Comparison of ENCODE assay signal across 19 mouse cellular contexts in the genomic region with DNA sequence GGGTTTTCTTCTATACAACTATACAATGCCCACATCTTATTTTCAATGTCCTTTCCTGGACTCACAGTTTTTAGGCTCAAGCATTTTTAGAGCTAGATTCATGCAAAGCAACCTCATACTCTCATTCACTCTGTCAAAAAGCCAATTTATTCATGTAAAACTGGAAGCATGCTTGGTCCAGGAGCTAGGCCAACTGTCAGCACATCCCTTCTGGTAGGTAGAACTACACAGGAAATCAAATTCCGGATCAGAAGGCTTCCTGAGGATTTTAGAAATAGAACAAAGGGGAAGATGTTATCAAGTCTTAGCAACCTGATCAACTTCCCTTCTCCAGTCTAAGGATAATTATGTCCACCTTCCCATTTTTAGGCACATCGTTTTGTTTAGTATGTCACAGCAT.
A peak's percentile ranks its signal among the peaks of the same experiment; 100 is the strongest.
DNase-seq lines count a peak whose midpoint lies in the region; ATAC-seq and TF ChIP-seq lines count a peak whose summit lies in the region.
"Had no signal": no experiment of that assay in that cellular context is flagged by ENCODE, and none has a peak within 500 bp of the region (broad histone marks: within the 10 kb centered on the region; RNA-seq: fewer than 3 reads in every experiment).

No protein-coding gene starts in this region.

- no peaks in the 10 kb centered on the region for H3K27me3 ChIP-seq in embryonic facial prominence, embryonic 14.5 days (replicated peaks; ENCODE audit: control insufficient read depth, insufficient read depth, low read length)
- no peaks in the 10 kb centered on the region for H3K27me3 ChIP-seq in embryonic facial prominence, embryonic 10.5 days (replicated peaks; ENCODE audit: low read depth, poor library complexity, severe bottlenecking)
- H3K27me3 ChIP-seq in kidney, postnatal 0 days (ENCODE audit: insufficient read depth, low read length), result no peaks in the 10 kb centered on the region
- H3K27me3 ChIP-seq: embryonic facial prominence, embryonic 15.5 days; forebrain, embryonic 12.5 days; limb, embryonic 12.5 days; neural tube, embryonic 15.5 days had no signal

- no peak for TF ChIP-seq CTCF in kidney, postnatal 0 days (IDR thresholded peaks at IDR 0.05; ENCODE audit: low read depth)

- no peaks in the 10 kb centered on the region for H3K9me3 ChIP-seq in embryonic facial prominence, embryonic 14.5 days (ENCODE audit: control insufficient read depth, low read length)
- no peaks in the 10 kb centered on the region for H3K9me3 ChIP-seq in embryonic facial prominence, embryonic 10.5 days
- H3K9me3 ChIP-seq in kidney, postnatal 0 days (replicated peaks; ENCODE audit: low read length), result no peaks in the 10 kb centered on the region
- H3K9me3 ChIP-seq: embryonic facial prominence, embryonic 15.5 days; forebrain, embryonic 12.5 days; limb, embryonic 12.5 days; midbrain, embryonic 10.5 days; neural tube, embryonic 15.5 days had no signal

- no peak overlapping the region for H3K9ac ChIP-seq in embryonic facial prominence, embryonic 14.5 days (ENCODE audit: low read depth, low read length)
- H3K9ac ChIP-seq in kidney, postnatal 0 days (ENCODE audit: low read depth, low read length), result no peak overlapping the region
- H3K9ac ChIP-seq: embryonic facial prominence, embryonic 15.5 days; forebrain, embryonic 12.5 days; limb, embryonic 12.5 days; liver, embryonic 14.5 days; neural tube, embryonic 15.5 days had no signal

- H3K27ac ChIP-seq in embryonic facial prominence, embryonic 14.5 days (replicated peaks; ENCODE audit: low read depth, low read length), result no peak overlapping the region
- H3K27ac ChIP-seq in embryonic facial prominence, embryonic 10.5 days (replicated peaks), result no peak overlapping the region
- no peak overlapping the region for H3K27ac ChIP-seq in kidney, postnatal 0 days
- H3K27ac ChIP-seq: embryonic facial prominence, embryonic 15.5 days; forebrain, embryonic 12.5 days; heart, adult 2 months; limb, embryonic 12.5 days; liver, embryonic 14.5 days; midbrain, embryonic 10.5 days; neural tube, embryonic 15.5 days had no signal

- no peaks in the 10 kb centered on the region for H3K36me3 ChIP-seq in embryonic facial prominence, embryonic 14.5 days (ENCODE audit: control insufficient read depth, insufficient read depth, low read length)
- H3K36me3 ChIP-seq in embryonic facial prominence, embryonic 10.5 days (replicated peaks), result no peaks in the 10 kb centered on the region
- no peaks in the 10 kb centered on the region for H3K36me3 ChIP-seq in kidney, postnatal 0 days (ENCODE audit: insufficient read depth, low read length)
- H3K36me3 ChIP-seq: embryonic facial prominence, embryonic 15.5 days; forebrain, embryonic 12.5 days; limb, embryonic 12.5 days; midbrain, embryonic 10.5 days; neural tube, embryonic 15.5 days had no signal

- DNase-seq in embryonic facial prominence, embryonic 14.5 days (ENCODE audit: low spot score), result peak; percentile 14
- DNase-seq in embryonic facial prominence, embryonic 10.5 days (ENCODE audit: low spot score), result no peak
- peak; percentile 45 for DNase-seq in kidney, postnatal 0 days (ENCODE audit: low spot score)
- no peak for DNase-seq in kidney, postnatal 4 days
- DNase-seq in brain, adult 2 months (ENCODE audit: low read depth, low spot score), result peak; percentile 93
- peak; percentile 83 for DNase-seq in cerebellum, postnatal 10 days
- no peak for DNase-seq in spleen, adult 12 weeks (ENCODE audit: low spot score)
- DNase-seq: heart, adult 2 months; heart, postnatal 14 days; retina, postnatal 1 day; spleen, adult 18-20 months had no signal

- no peak overlapping the region for H3K4me3 ChIP-seq in embryonic facial prominence, embryonic 14.5 days (ENCODE audit: low read depth, low read length)
- no peak overlapping the region for H3K4me3 ChIP-seq in embryonic facial prominence, embryonic 10.5 days
- H3K4me3 ChIP-seq in kidney, postnatal 0 days (replicated peaks; ENCODE audit: low read depth, low read length), result no peak overlapping the region
- H3K4me3 ChIP-seq: embryonic facial prominence, embryonic 15.5 days; forebrain, embryonic 12.5 days; heart, adult 2 months; limb, embryonic 12.5 days; midbrain, embryonic 10.5 days; neural tube, embryonic 15.5 days had no signal

- WGBS in embryonic facial prominence, embryonic 14.5 days, result 56% methylated on average over 2 of the region's 2 CpGs
- 64% methylated on average over 2 of the region's 2 CpGs for WGBS in embryonic facial prominence, embryonic 10.5 days
- 68% methylated on average over 2 of the region's 2 CpGs for WGBS in kidney, postnatal 0 days

- ATAC-seq in embryonic facial prominence, embryonic 14.5 days (ENCODE audit: low read depth), result no peak
- no peak for ATAC-seq in kidney, postnatal 0 days (replicated peaks; ENCODE audit: low FRiP score, low read depth)
- no peak for ATAC-seq in erythroblast, adult 5-6 weeks (replicated peaks; ENCODE audit: low FRiP score, poor library complexity, severe bottlenecking)
- ATAC-seq: hindbrain, embryonic 16.5 days had no signal

- H3K4me2 ChIP-seq in embryonic facial prominence, embryonic 14.5 days (ENCODE audit: low read depth, low read length), result no peak overlapping the region
- H3K4me2 ChIP-seq in kidney, postnatal 0 days (ENCODE audit: low read length), result no peak overlapping the region
- H3K4me2 ChIP-seq: embryonic facial prominence, embryonic 15.5 days; forebrain, embryonic 12.5 days; limb, embryonic 12.5 days; neural tube, embryonic 15.5 days had no signal

- no peaks in the 10 kb centered on the region for H3K4me1 ChIP-seq in embryonic facial prominence, embryonic 14.5 days (ENCODE audit: control insufficient read depth, insufficient read depth, low read length)
- no peaks in the 10 kb centered on the region for H3K4me1 ChIP-seq in embryonic facial prominence, embryonic 10.5 days
- no peaks in the 10 kb centered on the region for H3K4me1 ChIP-seq in kidney, postnatal 0 days (replicated peaks; ENCODE audit: insufficient read depth, low read length)
- H3K4me1 ChIP-seq: embryonic facial prominence, embryonic 15.5 days; forebrain, embryonic 12.5 days; limb, embryonic 12.5 days; neural tube, embryonic 15.5 days had no signal

Comparison
In these comparisons a context has a peak if more than half of its experiments do, and no peak if none do; other contexts are left out.
1. DNase-seq: peak in embryonic facial prominence, embryonic 14.5 days (single experiment), kidney, postnatal 0 days (single experiment), brain, adult 2 months (single experiment) and cerebellum, postnatal 10 days (2 of 2); none in embryonic facial prominence, embryonic 10.5 days (single experiment), kidney, postnatal 4 days (0 of 2) and spleen, adult 12 weeks (single experiment).